Mouse (Mus musculus) ES-E14 (cell line): ENCODE data around the gene Ugt1a10. TPM values are rescaled to one million over a fixed set of nuclear protein-coding genes. Genes with fewer than 3 reads are reported as not detected.
"Not testable (repeated sequence)": the region's sequence is repeated elsewhere in the genome, so short reads cannot be mapped to it uniquely, and the experiment has no call there.

Experiments used
- DNase-seq: peaks from one replicate; pipeline ENCODE4 v3.0.0-alpha.2; 2013; ENCODE audit warnings: low read depth, low spot score
- H3K27ac ChIP-seq: 2 replicates; pipeline ENCODE4 v1.5.1; 2012; ENCODE audit warnings: low read depth, mild to moderate bottlenecking, low read length, moderate library complexity, mixed read lengths; ENCODE audit not compliant: poor library complexity, insufficient read depth, severe bottlenecking
- H3K36me3 ChIP-seq: 2 replicates; pipeline ENCODE4 v1.6.1; 2012; ENCODE audit warnings: mild to moderate bottlenecking, low read length, moderate library complexity, mixed read lengths; ENCODE audit not compliant: control insufficient read depth, poor library complexity, insufficient read depth, severe bottlenecking
- H3K4me1 ChIP-seq, 2 experiments: fragments of 150-350 bp in 1 of 2; sonication (generic) in 1 of 2; 2 replicates each; pipeline ENCODE4 v1.6.1; 2012; ENCODE audit warnings: low read length in 2 of 2, mild to moderate bottlenecking in 1 of 2, mixed read lengths in 1 of 2; ENCODE audit not compliant: control insufficient read depth in 2 of 2, insufficient read depth in 2 of 2, poor library complexity in 1 of 2
- H3K4me3 ChIP-seq, 2 experiments: fragments of 150-350 bp in 1 of 2; sonication (generic) in 1 of 2; 2 replicates each; pipeline ENCODE4 v1.5.1; 2012; ENCODE audit warnings: low read length in 2 of 2, low read depth in 1 of 2, mild to moderate bottlenecking in 1 of 2, mixed read lengths in 1 of 2; ENCODE audit not compliant: insufficient read depth in 1 of 2, poor library complexity in 1 of 2, severe bottlenecking in 1 of 2
- H3K9ac ChIP-seq: 2 replicates; pipeline ENCODE4 v1.6.1; 2012; ENCODE audit warnings: low read depth, mild to moderate bottlenecking, low read length, mixed read lengths; ENCODE audit not compliant: poor library complexity, insufficient read depth, severe bottlenecking
- H3K9me3 ChIP-seq: fragments of 150-350 bp; sonication (generic); 2 replicates; pipeline ENCODE4 v1.6.1; 2012; ENCODE audit warnings: low read depth, mild to moderate bottlenecking, low read length; ENCODE audit not compliant: control insufficient read depth, insufficient read depth
- CHD2 ChIP-seq: IDR thresholded peaks from 2 replicates; pipeline ENCODE4 v1.6.1; 2014; ENCODE audit warnings: mild to moderate bottlenecking, low read depth, low read length, inconsistent platforms
- HCFC1 ChIP-seq: IDR thresholded peaks from 2 replicates; pipeline ENCODE4 v1.6.1; 2012; ENCODE audit warnings: low read length, inconsistent platforms, borderline replicate concordance; ENCODE audit not compliant: insufficient read depth
- MAFK ChIP-seq: IDR thresholded peaks from 2 replicates; pipeline ENCODE4 v1.6.1; 2014; ENCODE audit warnings: mild to moderate bottlenecking, low read depth, low read length, inconsistent platforms; ENCODE audit not compliant: insufficient read depth
- ZC3H11A ChIP-seq: IDR thresholded peaks from 2 replicates; pipeline ENCODE4 v1.6.1; 2012; ENCODE audit warnings: low read depth, mild to moderate bottlenecking, inconsistent platforms, low read length, borderline replicate concordance
- ZNF384 ChIP-seq: IDR thresholded peaks from 2 replicates; pipeline ENCODE4 v1.6.1; 2012; ENCODE audit warnings: low read depth, low read length, inconsistent platforms
- in situ Hi-C, 2 experiments: fragments of 600-800 bp; cut with MboI; formaldehyde crosslinking; loops; one replicate each; pipeline ENCODE4 v1.15.1; 2025; ENCODE audit warnings: low sequenced_read_pairs in 2 of 2, inconsistent platforms in 1 of 2; ENCODE audit not compliant: unreplicated experiment in 2 of 2
- total RNA-seq: library from RNA; depleted of rRNA; stranded (reverse); fragments of 300-350 nt; gene quantifications from 2 replicates; pipeline ENCODE4 v1.2.3, GENCODE M21; 2012

Gene Ugt1a10
- total RNA-seq, 1 experiment, result not detected

- DNase-seq, result no peak
- Histone ChIP-seq H3K9me3 (no peaks in the 10 kb centered on the region), H3K4me3 (no peak overlapping the region), H3K27ac (no peak overlapping the region), H3K9ac (no peak overlapping the region), H3K4me1 (no peaks in the 10 kb centered on the region), H3K36me3 (no peaks in the 10 kb centered on the region)
- in situ Hi-C loops, result no loop called here
- TF ChIP-seq MAFK, result no peak
- TF ChIP-seq ZC3H11A, result no peak
- TF ChIP-seq CHD2, result no peak
- TF ChIP-seq HCFC1, result no peak
- no peak for TF ChIP-seq ZNF384
Measured at GRCm38 (mm10) chr1:88013726-88014125, 41.5 kb upstream of the Ugt1a10 start.

- H3K9ac ChIP-seq, result no peak overlapping the region
- TF ChIP-seq MAFK, result no peak
- TF ChIP-seq HCFC1, result no peak
- no peak for TF ChIP-seq ZNF384
- no peak for TF ChIP-seq ZC3H11A
- no peak for TF ChIP-seq CHD2
- no peak overlapping the region for H3K4me3 ChIP-seq
- H3K36me3 ChIP-seq, result no peaks in the 10 kb centered on the region
- in situ Hi-C loops, result no loop called here
- no peak for DNase-seq
- no peaks in the 10 kb centered on the region for H3K4me1 ChIP-seq
- no peaks in the 10 kb centered on the region for H3K9me3 ChIP-seq
- no peak overlapping the region for H3K27ac ChIP-seq
Measured at GRCm38 (mm10) chr1:88014194-88014593, 41.0 kb upstream of the Ugt1a10 start.

GRCm38 (mm10) chr1:88014671-88015070 is 40.5 kb upstream of the Ugt1a10 start:
- H3K27ac ChIP-seq, result no peak overlapping the region
- H3K4me3 ChIP-seq, result no peak overlapping the region
- H3K36me3 ChIP-seq, result no peaks in the 10 kb centered on the region
- no peak overlapping the region for H3K9ac ChIP-seq
- H3K4me1 ChIP-seq, result no peaks in the 10 kb centered on the region
- TF ChIP-seq MAFK (no peak), ZNF384 (no peak), ZC3H11A (no peak), CHD2 (no peak), HCFC1 (no peak)
- DNase-seq, result no peak
- in situ Hi-C loops, result no loop called here
- no peaks in the 10 kb centered on the region for H3K9me3 ChIP-seq

- no peak for DNase-seq
- in situ Hi-C loops, result no loop called here
- H3K4me3 ChIP-seq, result no peak overlapping the region
- no peak overlapping the region for H3K27ac ChIP-seq
- H3K36me3 ChIP-seq, result no peaks in the 10 kb centered on the region
- H3K4me1 ChIP-seq, result no peaks in the 10 kb centered on the region
- no peak overlapping the region for H3K9ac ChIP-seq
- H3K9me3 ChIP-seq, result no peaks in the 10 kb centered on the region
- TF ChIP-seq HCFC1, result no peak
- no peak for TF ChIP-seq ZC3H11A
- TF ChIP-seq MAFK, result no peak
- TF ChIP-seq CHD2, result no peak
- TF ChIP-seq ZNF384, result no peak
Measured at GRCm38 (mm10) chr1:88015371-88015770, 39.8 kb upstream of the Ugt1a10 start.

GRCm38 (mm10) chr1:88025244-88025643 is 29.9 kb upstream of the Ugt1a10 start:
- H3K9ac ChIP-seq, H3K9me3 ChIP-seq, in situ Hi-C loops, H3K4me3 ChIP-seq, H3K27ac ChIP-seq, H3K4me1 ChIP-seq, H3K36me3 ChIP-seq, DNase-seq: not testable (repeated sequence)

GRCm38 (mm10) chr1:88043044-88043443 is 12.1 kb upstream of the Ugt1a10 start:
- DNase-seq, in situ Hi-C loops, H3K4me3 ChIP-seq, H3K4me1 ChIP-seq, H3K9ac ChIP-seq, H3K9me3 ChIP-seq, H3K36me3 ChIP-seq, H3K27ac ChIP-seq: not testable (repeated sequence)

GRCm38 (mm10) chr1:88044832-88045437 is 10.3 kb upstream of the Ugt1a10 start:
- H3K4me1 ChIP-seq, H3K9me3 ChIP-seq, DNase-seq, H3K9ac ChIP-seq, H3K4me3 ChIP-seq, H3K27ac ChIP-seq, in situ Hi-C loops, H3K36me3 ChIP-seq: not testable (repeated sequence)
